Mouse (Mus musculus) ES-E14 (cell line): ENCODE measurements around the gene Usp44.

Experiments
- CHD2 ChIP-seq: IDR thresholded peaks from 2 replicates; pipeline ENCODE4 v1.6.1; 2014; ENCODE audit warnings: mild to moderate bottlenecking, low read depth, low read length, inconsistent platforms
- HCFC1 ChIP-seq: IDR thresholded peaks from 2 replicates; pipeline ENCODE4 v1.6.1; 2012; ENCODE audit warnings: low read length, inconsistent platforms, borderline replicate concordance; ENCODE audit not compliant: insufficient read depth
- ZC3H11A ChIP-seq: IDR thresholded peaks from 2 replicates; pipeline ENCODE4 v1.6.1; 2012; ENCODE audit warnings: low read depth, mild to moderate bottlenecking, inconsistent platforms, low read length, borderline replicate concordance
- ZNF384 ChIP-seq: IDR thresholded peaks from 2 replicates; pipeline ENCODE4 v1.6.1; 2012; ENCODE audit warnings: low read depth, low read length, inconsistent platforms

DNA sequence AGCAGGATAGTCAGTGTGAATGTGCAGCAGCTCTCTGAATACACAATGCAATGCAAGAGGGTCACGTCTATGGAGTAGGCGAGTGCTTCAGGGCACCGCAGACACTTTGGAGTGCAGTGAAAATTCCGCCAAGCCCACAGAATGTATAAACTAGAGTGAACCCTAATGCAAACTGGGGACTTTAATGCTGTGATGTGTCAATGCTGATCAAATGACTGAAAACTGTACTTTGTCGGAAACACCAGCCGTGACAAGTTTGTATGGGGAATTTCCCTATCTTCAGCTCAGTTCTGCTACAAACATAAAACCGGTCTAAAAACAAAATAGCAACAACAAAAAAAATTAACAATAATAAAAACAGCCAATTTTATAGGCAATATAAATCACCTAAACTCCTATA is 37.0 kb downstream of the Usp44 start:
- TF ChIP-seq HCFC1 (no peak), ZNF384 (no peak), CHD2 (no peak), ZC3H11A (no peak)
